Mouse (Mus musculus) liver, embryonic 14.5 days (tissue): ENCODE data around the gene Lrrc7.

Experiments used
- CTCF ChIP-seq: IDR thresholded peaks from 2 replicates; pipeline ENCODE4 v1.5.1; 2016; ENCODE audit warnings: antibody characterized with exemption, low read depth, control low read depth
- EP300 ChIP-seq: IDR thresholded peaks from 2 replicates; pipeline ENCODE4 v1.6.1; 2016; ENCODE audit warnings: antibody characterized with exemption, low read depth

DNA sequence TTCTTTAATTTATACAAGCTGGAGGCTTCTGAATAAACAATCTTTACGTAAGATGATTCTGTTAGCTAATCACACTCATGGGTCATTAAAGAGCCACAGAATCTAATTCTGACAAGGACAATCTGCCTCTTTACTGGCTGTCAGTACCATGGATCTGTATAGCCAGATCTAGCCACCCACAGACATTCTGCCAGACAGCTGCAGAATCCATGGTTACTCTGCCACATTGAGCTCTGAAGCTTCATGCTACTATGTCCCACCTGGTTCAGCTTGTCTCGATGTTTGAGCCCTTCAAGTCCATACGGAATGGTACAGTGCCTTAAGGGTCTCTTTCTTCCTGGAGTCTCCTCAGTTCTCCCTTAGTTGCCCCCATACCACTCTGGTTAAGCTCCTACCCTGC, 470.4 kb downstream of the Lrrc7 start:
- TF ChIP-seq CTCF (no peak), EP300 (no peak)
